Mouse (Mus musculus) liver, postnatal 0 days (tissue): Measurements from ENCODE around the gene Lrrc3c.

Experiments
- CTCF ChIP-seq: sonication (generic); IDR thresholded peaks from 2 replicates; pipeline ENCODE4 v1.5.1; 2016; ENCODE audit warnings: antibody characterized with exemption, low read depth
- EP300 ChIP-seq: IDR thresholded peaks from 2 replicates; pipeline ENCODE4 v1.6.1; 2016; ENCODE audit warnings: antibody characterized with exemption, low read depth, mild to moderate bottlenecking

- TF ChIP-seq CTCF = no peak
- TF ChIP-seq EP300 = no peak
Observed at GRCm38 (mm10) chr11:98595473-98595872, 2.6 kb upstream of the Lrrc3c start.
